Mouse (Mus musculus) ES-E14 (cell line): ENCODE measurements at regions not wholly inside any gene's neighbourhood (a gene's known extent, or its start where the extent isn't known, plus 50 kb on each side); places are given as distances from the start of the nearest gene placed in this dataset.

ENCODE experiments used
- MAFK ChIP-seq: IDR thresholded peaks from 2 replicates; pipeline ENCODE4 v1.6.1; 2014; ENCODE audit warnings: mild to moderate bottlenecking, low read depth, low read length, inconsistent platforms; ENCODE audit not compliant: insufficient read depth
- ZC3H11A ChIP-seq: IDR thresholded peaks from 2 replicates; pipeline ENCODE4 v1.6.1; 2012; ENCODE audit warnings: low read depth, mild to moderate bottlenecking, inconsistent platforms, low read length, borderline replicate concordance
- ZNF384 ChIP-seq: IDR thresholded peaks from 2 replicates; pipeline ENCODE4 v1.6.1; 2012; ENCODE audit warnings: low read depth, low read length, inconsistent platforms

DNA sequence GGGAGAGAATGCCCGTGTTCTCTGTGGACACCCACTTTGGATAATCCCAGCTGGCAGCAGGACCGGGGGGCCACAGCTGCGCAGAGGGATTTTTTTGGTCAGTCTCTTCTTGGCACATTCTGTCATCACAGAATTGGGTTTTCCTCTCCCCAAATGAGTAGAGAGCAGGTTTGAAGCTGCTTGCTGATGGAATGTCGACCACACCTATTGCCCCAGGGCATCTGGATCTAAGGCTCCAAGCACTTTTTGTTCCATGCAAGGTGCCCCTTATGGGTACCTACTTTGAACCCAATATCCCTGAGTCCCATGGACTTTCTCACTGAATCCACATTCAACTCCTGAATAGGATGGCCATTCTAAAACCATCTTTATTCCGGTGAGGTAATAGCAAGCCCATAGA, 314.3 kb upstream of the Npvf start:
- TF ChIP-seq MAFK (no peak), ZC3H11A (no peak), ZNF384 (no peak)
